Mouse (Mus musculus) midbrain, embryonic 15.5 days (tissue): Measurements from ENCODE around the gene Als2cl. TPM values are rescaled to one million over a fixed set of nuclear protein-coding genes. Genes with fewer than 3 reads are reported as not detected.

ENCODE experiments used
- ATAC-seq: fragments of 200-750 bp; cut with Nextera tagmentation; replicated peaks from 2 replicates; pipeline ENCODE4 v1.8.0; 2017; ENCODE audit warnings: moderate TSS enrichment
- H3K27ac ChIP-seq: fragments of 300-500 bp; sonication (generic); 2 replicates; pipeline ENCODE4 v1.5.1; 2015; ENCODE audit warnings: mild to moderate bottlenecking, inconsistent platforms
- H3K27me3 ChIP-seq: fragments of 300-500 bp; sonication (generic); replicated peaks from 2 replicates; pipeline ENCODE4 v1.6.1; 2015; ENCODE audit warnings: inconsistent platforms
- H3K36me3 ChIP-seq: fragments of 300-500 bp; sonication (generic); replicated peaks from 2 replicates; pipeline ENCODE4 v1.6.1; 2015; ENCODE audit warnings: inconsistent platforms
- H3K4me1 ChIP-seq: fragments of 300-500 bp; sonication (generic); 2 replicates; pipeline ENCODE4 v1.6.1; 2015; ENCODE audit warnings: inconsistent platforms
- H3K4me2 ChIP-seq: fragments of 300-500 bp; sonication (generic); 2 replicates; pipeline ENCODE4 v1.6.1; 2015; ENCODE audit warnings: inconsistent platforms, mild to moderate bottlenecking, moderate library complexity
- H3K4me3 ChIP-seq: fragments of 300-500 bp; sonication (generic); 2 replicates; pipeline ENCODE4 v1.5.1; 2015; ENCODE audit warnings: mild to moderate bottlenecking, inconsistent platforms
- H3K9ac ChIP-seq: fragments of 300-500 bp; sonication (generic); 2 replicates; pipeline ENCODE4 v1.6.1; 2015; ENCODE audit warnings: mild to moderate bottlenecking, inconsistent platforms
- H3K9me3 ChIP-seq: fragments of 300-500 bp; sonication (generic); 2 replicates; pipeline ENCODE4 v1.6.1; 2016; ENCODE audit warnings: inconsistent platforms
- whole genome bisulfite sequencing: fragments of 180-500 bp; shearing (Covaris S2); methylation state at CpG from one replicate; pipeline ENCODE4 v1.1.7; 2015; ENCODE audit warnings: mixed read lengths; 5-methylcytosine and 5-hydroxymethylcytosine counted together
- polyA plus RNA-seq: library from polyadenylated mRNA; unstranded; fragments of >200 nt; fragmentation: Nextera tagmentation; extraction: Ambion mirVana; gene quantifications from 2 replicates; pipeline ENCODE4 v1.2.1, GENCODE M21; 2015

Gene Als2cl
- polyA plus RNA-seq, 1 experiment from 2014 or later: 1.2 TPM

- Histone ChIP-seq H3K4me3 (no peak overlapping the region), H3K9ac (no peak overlapping the region), H3K27ac (no peak overlapping the region), H3K36me3 (no peaks in the 10 kb centered on the region), H3K4me2 (no peak overlapping the region), H3K4me1 (peaks cover 5% of the 10 kb centered on the region), H3K27me3 (peaks cover 17% of the 10 kb centered on the region), H3K9me3 (no peaks in the 10 kb centered on the region)
- 58% methylated on average over 5 of the region's 5 CpGs for WGBS
- no peak for ATAC-seq
These were observed 21.1 kb upstream of the Als2cl start for GRCm38 (mm10) chr9:110858523-110858922.

DNA sequence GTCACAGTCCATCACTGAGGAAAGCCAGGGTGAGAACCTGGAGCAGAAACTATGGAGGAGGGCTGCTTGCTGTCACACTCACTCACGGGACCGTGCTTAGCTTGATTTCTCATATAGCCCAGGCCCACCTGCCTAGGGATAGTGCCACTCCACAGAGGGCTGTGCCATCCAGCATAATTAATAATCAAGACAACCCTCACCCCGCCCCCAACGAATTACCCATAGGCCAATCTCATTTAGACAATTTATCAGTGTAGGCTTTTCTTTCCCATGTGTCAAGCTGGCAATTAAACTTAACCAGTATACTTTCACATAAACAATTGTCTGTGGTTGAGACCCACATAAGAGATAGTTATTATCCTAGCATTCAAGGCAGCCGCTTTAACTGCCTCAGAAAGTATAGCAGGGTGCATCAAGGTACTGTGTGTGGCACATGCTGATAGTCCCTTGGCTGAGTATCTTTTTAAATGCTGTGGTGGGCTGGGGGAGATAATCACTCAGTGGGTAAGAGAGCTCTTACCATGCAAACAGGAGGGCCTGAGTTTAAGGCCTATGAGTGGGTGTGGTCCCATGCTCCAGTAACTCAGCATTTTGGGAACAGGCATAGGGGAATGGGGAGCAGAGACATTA, 20.6 kb upstream of the Als2cl start:
- no peak overlapping the region for H3K27ac ChIP-seq
- H3K27me3 ChIP-seq: peaks cover 17% of the 10 kb centered on the region
- H3K9me3 ChIP-seq: no peaks in the 10 kb centered on the region
- peaks cover 5% of the 10 kb centered on the region for H3K4me1 ChIP-seq
- no peaks in the 10 kb centered on the region for H3K36me3 ChIP-seq
- H3K4me2 ChIP-seq: no peak overlapping the region
- 91% methylated on average over 5 of the region's 5 CpGs for WGBS
- no peak overlapping the region for H3K9ac ChIP-seq
- no peak overlapping the region for H3K4me3 ChIP-seq
- no peak for ATAC-seq

- peaks cover 22% of the 10 kb centered on the region for H3K4me1 ChIP-seq
- H3K9ac ChIP-seq: no peak overlapping the region
- no peak for ATAC-seq
- no peak overlapping the region for H3K27ac ChIP-seq
- WGBS: 17% methylated on average over 7 of the region's 7 CpGs
- H3K4me2 ChIP-seq: no peak overlapping the region
- H3K36me3 ChIP-seq: no peaks in the 10 kb centered on the region
- H3K27me3 ChIP-seq: no peaks in the 10 kb centered on the region
- no peak overlapping the region for H3K4me3 ChIP-seq
- no peaks in the 10 kb centered on the region for H3K9me3 ChIP-seq
These were observed 8.6 kb upstream of the Als2cl start for GRCm38 (mm10) chr9:110871030-110871429.

DNA sequence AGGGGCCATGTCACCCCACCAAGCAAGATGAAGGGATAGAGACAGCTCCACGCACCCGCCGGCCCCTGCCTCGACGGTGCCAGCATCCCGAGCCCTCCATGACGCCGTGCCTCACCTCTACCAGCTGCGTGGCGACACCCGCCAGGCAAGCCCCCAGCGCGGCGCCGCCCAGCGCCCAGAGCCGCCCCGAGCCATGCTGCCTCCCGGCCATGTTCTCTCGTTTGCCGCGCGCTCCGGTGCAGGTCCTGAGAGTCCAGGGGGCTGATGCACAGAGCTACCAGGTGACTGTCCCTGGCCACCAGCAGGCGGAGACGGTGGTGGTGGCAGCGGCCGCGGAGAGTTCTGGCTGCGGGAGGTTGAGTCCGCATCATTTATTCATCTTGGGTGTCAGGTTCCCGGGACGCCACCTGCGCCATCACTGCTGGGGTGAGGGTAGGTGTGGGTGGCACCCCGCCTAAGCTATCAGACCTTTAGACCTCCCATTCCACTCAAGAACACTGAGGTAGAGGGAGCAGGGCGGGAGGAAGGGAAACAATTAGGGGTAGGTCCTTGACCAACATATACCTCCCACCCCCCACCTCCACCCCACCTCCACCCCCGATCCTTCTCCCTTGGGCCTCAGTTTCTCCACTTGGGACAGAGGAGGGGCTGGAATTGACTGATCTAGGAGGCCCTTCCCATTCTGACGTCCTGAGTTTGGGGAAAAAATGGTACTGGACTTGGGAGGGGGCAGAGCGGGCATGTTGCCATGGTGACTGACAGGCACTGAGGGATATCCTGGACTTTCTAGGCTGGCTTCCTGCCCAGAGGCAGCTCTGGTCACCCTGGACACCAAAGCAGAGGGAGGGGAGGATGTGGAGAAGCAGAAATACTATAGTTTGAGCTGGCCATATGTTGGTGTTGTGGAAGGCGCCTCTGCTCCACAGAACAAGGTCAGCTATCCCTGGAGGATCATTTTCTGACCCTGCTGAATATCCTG, 5.7 kb upstream of the Als2cl start:
- 0 out of 2 replicates have a peak overlapping the region, but pooled peaks have one; percentile 53 for H3K27ac ChIP-seq
- peak overlapping the region; percentile 37 for H3K4me3 ChIP-seq
- peak overlapping the region; percentile 11; the same call in 1 of the 2 replicates for H3K9ac ChIP-seq
- peaks cover 8% of the 10 kb centered on the region for H3K27me3 ChIP-seq
- H3K36me3 ChIP-seq: no peaks in the 10 kb centered on the region
- H3K9me3 ChIP-seq: no peaks in the 10 kb centered on the region
- H3K4me2 ChIP-seq: peak overlapping the region; percentile 61
- H3K4me1 ChIP-seq: peaks cover 22% of the 10 kb centered on the region
- peak; percentile 82 for ATAC-seq
- WGBS: 5% methylated on average over 40 of the region's 40 CpGs

DNA sequence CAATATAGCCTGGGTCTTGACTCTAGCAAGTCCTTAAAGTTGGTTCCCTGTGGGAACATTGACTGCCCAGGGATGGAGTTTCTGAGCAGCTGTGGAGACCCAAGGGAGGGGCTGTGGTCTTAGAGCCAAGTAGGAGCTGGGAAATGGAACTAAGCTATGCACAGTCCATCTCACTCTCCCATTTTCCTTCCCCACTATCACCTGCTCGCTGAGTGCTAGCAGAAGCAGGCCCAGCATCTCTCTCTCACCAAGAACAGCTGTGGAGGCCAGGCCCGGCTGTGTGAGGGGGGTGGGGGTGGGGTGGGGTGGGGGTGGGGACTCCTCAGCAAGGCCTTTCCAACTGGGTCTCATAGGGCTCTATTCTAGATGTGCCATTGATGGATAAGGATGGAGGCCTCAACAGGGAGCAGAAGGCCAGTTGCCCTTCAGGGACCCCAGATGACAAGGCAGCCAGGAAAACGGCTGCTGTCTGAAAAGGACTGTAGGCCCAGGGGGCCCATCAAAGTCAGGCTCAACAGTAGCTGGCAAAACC, 4.9 kb upstream of the Als2cl start:
- no peak overlapping the region for H3K9ac ChIP-seq
- peak; percentile 61 for ATAC-seq
- peaks cover 15% of the 10 kb centered on the region for H3K27me3 ChIP-seq
- H3K4me2 ChIP-seq: peak overlapping the region; percentile 61; the same call in 1 of the 2 replicates
- peak overlapping the region; percentile 37; the same call in 1 of the 2 replicates for H3K4me3 ChIP-seq
- no peaks in the 10 kb centered on the region for H3K9me3 ChIP-seq
- WGBS: 6% methylated on average over 3 of the region's 3 CpGs
- no peaks in the 10 kb centered on the region for H3K36me3 ChIP-seq
- H3K4me1 ChIP-seq: peaks cover 27% of the 10 kb centered on the region
- H3K27ac ChIP-seq: 0 out of 2 replicates have a peak overlapping the region, but pooled peaks have one; percentile 53

GRCm38 (mm10) chr9:110875288-110875695, 4.4 kb upstream of the Als2cl start:
- peak; percentile 21; the same call in 1 of the 2 replicates for ATAC-seq
- Histone ChIP-seq H3K4me3 (no peak overlapping the region), H3K9ac (no peak overlapping the region), H3K36me3 (no peaks in the 10 kb centered on the region), H3K4me2 (no peak overlapping the region), H3K4me1 (peaks cover 32% of the 10 kb centered on the region), H3K9me3 (no peaks in the 10 kb centered on the region), H3K27ac (0 out of 2 replicates have a peak overlapping the region, but pooled peaks have one; percentile 53), H3K27me3 (peaks cover 21% of the 10 kb centered on the region)
- 23% methylated on average over 4 of the region's 6 CpGs for WGBS

GRCm38 (mm10) chr9:110877353-110877752, 2.3 kb upstream of the Als2cl start:
- ATAC-seq: no peak
- Histone ChIP-seq H3K9ac (no peak overlapping the region), H3K27me3 (peaks cover 32% of the 10 kb centered on the region), H3K4me2 (no peak overlapping the region), H3K4me3 (no peak overlapping the region), H3K4me1 (peaks cover 37% of the 10 kb centered on the region), H3K9me3 (no peaks in the 10 kb centered on the region), H3K27ac (no peak overlapping the region), H3K36me3 (no peaks in the 10 kb centered on the region)
- WGBS: 85% methylated on average over 1 of the region's 1 CpGs

- H3K4me1 ChIP-seq: peaks cover 37% of the 10 kb centered on the region
- H3K9me3 ChIP-seq: no peaks in the 10 kb centered on the region
- no peak overlapping the region for H3K27ac ChIP-seq
- no peaks in the 10 kb centered on the region for H3K36me3 ChIP-seq
- WGBS: 81% methylated on average over 5 of the region's 5 CpGs
- H3K9ac ChIP-seq: no peak overlapping the region
- no peak for ATAC-seq
- no peak overlapping the region for H3K4me2 ChIP-seq
- peaks cover 32% of the 10 kb centered on the region for H3K27me3 ChIP-seq
- no peak overlapping the region for H3K4me3 ChIP-seq
These were observed 1.8 kb upstream of the Als2cl start for GRCm38 (mm10) chr9:110877888-110878287.

- Histone ChIP-seq H3K4me2 (peak within 1 kb of the TSS; percentile 96), H3K4me3 (peak within 1 kb of the TSS; percentile 48), H3K9me3 (no peaks in the 10 kb centered on the region), H3K4me1 (peaks cover 19% of the 10 kb centered on the region), H3K27me3 (peaks cover 32% of the 10 kb centered on the region), H3K27ac (no peak within 1 kb of the TSS), H3K9ac (peak within 1 kb of the TSS; percentile 30), H3K36me3 (no peaks in the 10 kb centered on the region)
- no peak; the same call in 1 of the 2 replicates for ATAC-seq
- WGBS: 2% methylated on average over 43 of the region's 57 CpGs
These were observed 410 bp downstream of the Als2cl start, which contains the start of gene Tmie for GRCm38 (mm10) chr9:110879998-110880561. Gene Tmie (minus strand): TSS chr9:110880113.

- Histone ChIP-seq H3K36me3 (no peaks in the 10 kb centered on the region), H3K4me3 (peak overlapping the region; percentile 48), H3K4me1 (peaks cover 15% of the 10 kb centered on the region), H3K27ac (no peak overlapping the region), H3K9me3 (no peaks in the 10 kb centered on the region), H3K4me2 (peak overlapping the region; percentile 96), H3K27me3 (peaks cover 32% of the 10 kb centered on the region), H3K9ac (no peak overlapping the region)
- ATAC-seq: no peak
- 69% methylated on average over 4 of the region's 4 CpGs for WGBS
These were observed 1.1 kb downstream of the Als2cl start for GRCm38 (mm10) chr9:110880772-110881171.

- WGBS: 78% methylated on average over 7 of the region's 7 CpGs
- no peak for ATAC-seq
- H3K4me1 ChIP-seq: peaks cover 15% of the 10 kb centered on the region
- H3K27ac ChIP-seq: no peak overlapping the region
- H3K36me3 ChIP-seq: no peaks in the 10 kb centered on the region
- no peak overlapping the region for H3K4me2 ChIP-seq
- H3K9me3 ChIP-seq: no peaks in the 10 kb centered on the region
- no peak overlapping the region for H3K4me3 ChIP-seq
- H3K27me3 ChIP-seq: peaks cover 32% of the 10 kb centered on the region
- no peak overlapping the region for H3K9ac ChIP-seq
These were observed 2.3 kb downstream of the Als2cl start for GRCm38 (mm10) chr9:110881953-110882352.
